Mouse (Mus musculus): Measurements from ENCODE around the gene Ebf4. TPM values are rescaled to one million over a fixed set of nuclear protein-coding genes. Genes with fewer than 3 reads are reported as not detected.

Gene Ebf4
- polyA plus RNA-seq, 1 experiment from 2014 or later, result 6.3 TPM

- no peak for ATAC-seq (replicated peaks)
- Histone ChIP-seq H3K27ac (no peak overlapping the region), H3K4me2 (no peak overlapping the region), H3K9me3 (no peaks in the 10 kb centered on the region), H3K9ac (no peak overlapping the region), H3K4me1 (peaks cover 33% of the 10 kb centered on the region), H3K36me3 (replicated peaks) (peaks cover 55% of the 10 kb centered on the region), H3K27me3 (replicated peaks) (no peaks in the 10 kb centered on the region), H3K4me3 (no peak overlapping the region)
- 44% methylated on average over 8 of the region's 8 CpGs for WGBS
Observed at GRCm38 (mm10) chr2:130279600-130280091, 15.3 kb upstream of the Ebf4 start.

GRCm38 (mm10) chr2:130280224-130280623, 14.7 kb upstream of the Ebf4 start:
- Histone ChIP-seq H3K4me2 (no peak overlapping the region), H3K9me3 (no peaks in the 10 kb centered on the region), H3K9ac (no peak overlapping the region), H3K36me3 (replicated peaks) (peaks cover 55% of the 10 kb centered on the region), H3K27ac (no peak overlapping the region), H3K27me3 (replicated peaks) (no peaks in the 10 kb centered on the region), H3K4me3 (no peak overlapping the region), H3K4me1 (peaks cover 35% of the 10 kb centered on the region)
- no peak for ATAC-seq (replicated peaks)
- 66% methylated on average over 7 of the region's 7 CpGs for WGBS

GRCm38 (mm10) chr2:130280818-130281217, 14.2 kb upstream of the Ebf4 start:
- peaks cover 50% of the 10 kb centered on the region for H3K36me3 ChIP-seq (replicated peaks)
- H3K9me3 ChIP-seq, result no peaks in the 10 kb centered on the region
- no peak overlapping the region for H3K4me3 ChIP-seq
- no peak overlapping the region for H3K9ac ChIP-seq
- peaks cover 29% of the 10 kb centered on the region for H3K4me1 ChIP-seq
- no peak overlapping the region for H3K27ac ChIP-seq
- WGBS, result 76% methylated on average over 4 of the region's 4 CpGs
- no peak overlapping the region for H3K4me2 ChIP-seq
- no peaks in the 10 kb centered on the region for H3K27me3 ChIP-seq (replicated peaks)
- ATAC-seq (replicated peaks), result no peak

GRCm38 (mm10) chr2:130283854-130284654, 10.9 kb upstream of the Ebf4 start, which contains the start of gene Idh3b:
Idh3b (minus strand) TSS chr2:130284547.
- Histone ChIP-seq H3K27me3 (replicated peaks) (no peaks in the 10 kb centered on the region), H3K27ac (peak within 1 kb of the TSS; percentile 74), H3K4me3 (peak within 1 kb of the TSS; percentile 83), H3K4me1 (peaks cover 16% of the 10 kb centered on the region), H3K9ac (peak within 1 kb of the TSS; percentile 81), H3K36me3 (replicated peaks) (peaks cover 22% of the 10 kb centered on the region), H3K9me3 (no peaks in the 10 kb centered on the region), H3K4me2 (peak within 1 kb of the TSS; percentile 98)
- under 1% methylated on average over 51 of the region's 51 CpGs for WGBS
- ATAC-seq (replicated peaks), result peak; percentile 93

- H3K4me3 ChIP-seq, result no peak overlapping the region
- peaks cover 20% of the 10 kb centered on the region for H3K4me1 ChIP-seq
- ATAC-seq (replicated peaks), result no peak
- H3K4me2 ChIP-seq, result no peak overlapping the region
- 63% methylated on average over 4 of the region's 4 CpGs for WGBS
- H3K36me3 ChIP-seq (replicated peaks), result no peaks in the 10 kb centered on the region
- H3K9ac ChIP-seq, result no peak overlapping the region
- H3K9me3 ChIP-seq, result no peaks in the 10 kb centered on the region
- no peaks in the 10 kb centered on the region; the same call in 1 of the 2 replicates for H3K27me3 ChIP-seq (replicated peaks)
- no peak overlapping the region for H3K27ac ChIP-seq
Observed at GRCm38 (mm10) chr2:130289086-130289485, 5.9 kb upstream of the Ebf4 start.

- ATAC-seq (replicated peaks), result peak; percentile 46; the same call in 1 of the 2 replicates
- peak overlapping the region; percentile 25; the same call in 1 of the 2 replicates for H3K4me2 ChIP-seq
- no peaks in the 10 kb centered on the region; the same call in 1 of the 2 replicates for H3K27me3 ChIP-seq (replicated peaks)
- H3K9me3 ChIP-seq, result no peaks in the 10 kb centered on the region
- peaks cover 28% of the 10 kb centered on the region for H3K4me1 ChIP-seq
- H3K9ac ChIP-seq, result no peak overlapping the region
- no peak overlapping the region for H3K4me3 ChIP-seq
- WGBS, result 13% methylated on average over 8 of the region's 8 CpGs
- no peaks in the 10 kb centered on the region for H3K36me3 ChIP-seq (replicated peaks)
- no peak overlapping the region for H3K27ac ChIP-seq
Observed at GRCm38 (mm10) chr2:130291434-130291833, 3.5 kb upstream of the Ebf4 start.

- H3K4me3 ChIP-seq, result no peak overlapping the region
- ATAC-seq (replicated peaks), result no peak
- WGBS, result 45% methylated on average over 3 of the region's 3 CpGs
- H3K9ac ChIP-seq, result no peak overlapping the region
- H3K27me3 ChIP-seq (replicated peaks), result no peaks in the 10 kb centered on the region; the same call in 1 of the 2 replicates
- no peak overlapping the region for H3K27ac ChIP-seq
- no peaks in the 10 kb centered on the region for H3K36me3 ChIP-seq (replicated peaks)
- H3K9me3 ChIP-seq, result no peaks in the 10 kb centered on the region
- H3K4me1 ChIP-seq, result peaks cover 37% of the 10 kb centered on the region
- H3K4me2 ChIP-seq, result no peak overlapping the region
Observed at GRCm38 (mm10) chr2:130293009-130293408, 2.0 kb upstream of the Ebf4 start.

GRCm38 (mm10) chr2:130293486-130293885, 1.5 kb upstream of the Ebf4 start:
- no peaks in the 10 kb centered on the region for H3K36me3 ChIP-seq (replicated peaks)
- H3K4me3 ChIP-seq, result no peak overlapping the region
- peaks cover 37% of the 10 kb centered on the region for H3K4me1 ChIP-seq
- no peaks in the 10 kb centered on the region; the same call in 1 of the 2 replicates for H3K27me3 ChIP-seq (replicated peaks)
- H3K4me2 ChIP-seq, result no peak overlapping the region; the same call in 1 of the 2 replicates
- H3K9me3 ChIP-seq, result no peaks in the 10 kb centered on the region
- WGBS, result 4% methylated on average over 4 of the region's 4 CpGs
- H3K9ac ChIP-seq, result no peak overlapping the region
- 0 out of 2 replicates have a peak, but pooled peaks have one; percentile 16 for ATAC-seq (replicated peaks)
- H3K27ac ChIP-seq, result no peak overlapping the region

GRCm38 (mm10) chr2:130294218-130294935, 592 bp upstream of the Ebf4 start:
- Histone ChIP-seq H3K9me3 (no peaks in the 10 kb centered on the region), H3K4me3 (peak overlapping the region; percentile 74), H3K4me2 (peak overlapping the region; percentile 72), H3K9ac (peak overlapping the region; percentile 79), H3K27me3 (replicated peaks) (no peaks in the 10 kb centered on the region; the same call in 1 of the 2 replicates), H3K27ac (peak overlapping the region; percentile 82), H3K36me3 (replicated peaks) (no peaks in the 10 kb centered on the region), H3K4me1 (peaks cover 37% of the 10 kb centered on the region)
- no peak; the same call in 1 of the 2 replicates for ATAC-seq (replicated peaks)
- WGBS, result 7% methylated on average over 20 of the region's 20 CpGs

GRCm38 (mm10) chr2:130295331-130296133, 563 bp downstream of the Ebf4 start:
- peak; percentile 71 for ATAC-seq (replicated peaks)

GRCm38 (mm10) chr2:130296134-130296745, 1.3 kb downstream of the Ebf4 start:
- Histone ChIP-seq H3K9ac (peak overlapping the region; percentile 79), H3K4me3 (peak overlapping the region; percentile 74), H3K9me3 (no peaks in the 10 kb centered on the region), H3K4me2 (peak overlapping the region; percentile 72), H3K27ac (no peak overlapping the region), H3K36me3 (replicated peaks) (no peaks in the 10 kb centered on the region), H3K4me1 (peaks cover 33% of the 10 kb centered on the region), H3K27me3 (replicated peaks) (no peaks in the 10 kb centered on the region; the same call in 1 of the 2 replicates)
- ATAC-seq (replicated peaks), result peak; percentile 43; the same call in 1 of the 2 replicates
- 3% methylated on average over 20 of the region's 20 CpGs for WGBS

More at GRCm38 (mm10) chr2:130295331-130296133, 563 bp downstream of the Ebf4 start:
- Histone ChIP-seq H3K36me3 (replicated peaks) (no peaks in the 10 kb centered on the region), H3K9me3 (no peaks in the 10 kb centered on the region), H3K4me2 (peak overlapping the region; percentile 72), H3K9ac (peak overlapping the region; percentile 79), H3K27ac (peak overlapping the region; percentile 82), H3K4me3 (peak overlapping the region; percentile 74), H3K27me3 (replicated peaks) (no peaks in the 10 kb centered on the region; the same call in 1 of the 2 replicates), H3K4me1 (peaks cover 37% of the 10 kb centered on the region)
- WGBS, result under 1% methylated on average over 63 of the region's 99 CpGs
